Mouse (Mus musculus) heart, adult 2 months (tissue): ENCODE data around the gene Tcl1b5.

ENCODE experiments used
- CTCF ChIP-seq: fragments of 200-600 bp; IDR thresholded peaks from 2 replicates; pipeline ENCODE4 v1.8.1; 2022; ENCODE audit warnings: antibody characterized with exemption, mild to moderate bottlenecking, moderate library complexity
- EP300 ChIP-seq: fragments of 200-500 bp; IDR thresholded peaks from 2 replicates; pipeline ENCODE4 v1.6.1; 2011; ENCODE audit warnings: low read depth, low read length, control low read depth; ENCODE audit not compliant: insufficient read depth

- TF ChIP-seq CTCF (no peak), EP300 (no peak)
These were observed 49.6 kb upstream of the Tcl1b5 start for GRCm38 (mm10) chr12:105126516-105126915.
